Mouse (Mus musculus): ENCODE data around the gene Cacna1c.

DNA sequence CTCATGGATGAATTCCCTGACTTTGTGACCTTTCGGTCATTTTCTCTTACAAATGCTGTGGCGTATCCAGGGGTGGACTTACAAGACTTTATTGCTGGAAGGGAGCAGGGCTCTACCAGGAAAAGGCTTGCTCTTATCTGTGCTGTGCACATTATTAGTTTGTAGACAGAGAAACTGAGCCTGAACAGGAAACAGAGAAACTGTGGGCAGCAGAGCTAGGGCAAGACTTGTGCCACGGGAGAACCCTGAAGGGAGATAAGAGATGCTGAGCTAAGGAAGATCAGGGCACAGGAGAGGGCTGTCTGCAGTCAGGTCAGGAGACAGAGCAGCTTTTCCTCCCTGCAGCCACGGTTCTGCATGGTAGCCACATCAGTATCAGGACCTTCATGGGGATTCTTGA is 425.1 kb downstream of the Cacna1c start:
- TF ChIP-seq FLI1 (IDR thresholded peaks at IDR 0.05; ENCODE audit: low read length) (no peak), GATA1 (IDR thresholded peaks at IDR 0.05; ENCODE audit: borderline replicate concordance, low read length) (peak; percentile 60; the same call in 1 of the 3 replicates)

Measured in megakaryocyte, embryonic 14.5 days (primary cell).